Mouse (Mus musculus): ENCODE results near the gene Pdlim7. TPM values are rescaled to one million over a fixed set of nuclear protein-coding genes. Genes with fewer than 3 reads are reported as not detected.

Gene Pdlim7
- polyA plus RNA-seq, 2 experiments = 137 to 162 TPM

GRCm38 (mm10) chr13:55522730-55523129, 9.3 kb upstream of the Pdlim7 start:
- no peaks in the 10 kb centered on the region for H3K9me3 ChIP-seq (ENCODE audit: control insufficient read depth, low read length)
- no peak overlapping the region for H3K9ac ChIP-seq (ENCODE audit: low read depth, low read length, severe bottlenecking)
- no peaks in the 10 kb centered on the region for H3K4me1 ChIP-seq (ENCODE audit: control insufficient read depth, insufficient read depth, low read length)
- H3K27ac ChIP-seq (replicated peaks; ENCODE audit: low read depth, low read length) = no peak overlapping the region
- 70% methylated on average over 8 of the region's 8 CpGs for WGBS
- no peak for TF ChIP-seq POLR2A (IDR thresholded peaks at IDR 0.05; ENCODE audit: borderline replicate concordance, extremely low read depth, insufficient read depth, insufficient read length)
- no peaks in the 10 kb centered on the region for H3K36me3 ChIP-seq (ENCODE audit: control insufficient read depth, insufficient read depth, low read length)
- no peaks in the 10 kb centered on the region for H3K27me3 ChIP-seq (ENCODE audit: control insufficient read depth, insufficient read depth, low read length)
- H3K4me3 ChIP-seq (replicated peaks; ENCODE audit: low read length) = no peak overlapping the region
- ATAC-seq (ENCODE audit: low FRiP score, low read depth) (no peak), DNase-seq (ENCODE audit: low spot score) (no peak)
- no peak overlapping the region for H3K4me2 ChIP-seq (replicated peaks; ENCODE audit: low read depth, low read length, severe bottlenecking)

- DNase-seq (ENCODE audit: low spot score) = no peak
- Histone ChIP-seq H3K4me1 (ENCODE audit: control insufficient read depth, insufficient read depth, low read length) (no peaks in the 10 kb centered on the region), H3K4me2 (replicated peaks; ENCODE audit: low read depth, low read length, severe bottlenecking) (no peak overlapping the region), H3K27ac (replicated peaks; ENCODE audit: low read depth, low read length) (no peak overlapping the region), H3K36me3 (ENCODE audit: control insufficient read depth, insufficient read depth, low read length) (no peaks in the 10 kb centered on the region), H3K27me3 (ENCODE audit: control insufficient read depth, insufficient read depth, low read length) (no peaks in the 10 kb centered on the region), H3K9ac (ENCODE audit: low read depth, low read length, severe bottlenecking) (no peak overlapping the region), H3K9me3 (ENCODE audit: control insufficient read depth, low read length) (no peaks in the 10 kb centered on the region), H3K4me3 (replicated peaks; ENCODE audit: low read length) (no peak overlapping the region)
- 77% methylated on average over 4 of the region's 4 CpGs for WGBS
- no peak for ATAC-seq (ENCODE audit: low FRiP score, low read depth)
- TF ChIP-seq POLR2A (IDR thresholded peaks at IDR 0.05; ENCODE audit: borderline replicate concordance, extremely low read depth, insufficient read depth, insufficient read length) = no peak
Observed at GRCm38 (mm10) chr13:55519606-55520005, 6.1 kb upstream of the Pdlim7 start.

GRCm38 (mm10) chr13:55516955-55517354, 3.5 kb upstream of the Pdlim7 start:
- ATAC-seq (ENCODE audit: low FRiP score, low read depth) (no peak), DNase-seq (ENCODE audit: low spot score) (peak; percentile 91)
- no peak overlapping the region for H3K4me3 ChIP-seq (replicated peaks; ENCODE audit: low read length)
- H3K9ac ChIP-seq (ENCODE audit: low read depth, low read length, severe bottlenecking) = no peak overlapping the region
- H3K4me2 ChIP-seq (replicated peaks; ENCODE audit: low read depth, low read length, severe bottlenecking) = no peak overlapping the region
- H3K36me3 ChIP-seq (ENCODE audit: control insufficient read depth, insufficient read depth, low read length) = no peaks in the 10 kb centered on the region
- 9% methylated on average over 5 of the region's 5 CpGs for WGBS
- TF ChIP-seq POLR2A (IDR thresholded peaks at IDR 0.05; ENCODE audit: borderline replicate concordance, extremely low read depth, insufficient read depth, insufficient read length) = no peak
- H3K27ac ChIP-seq (replicated peaks; ENCODE audit: low read depth, low read length) = no peak overlapping the region
- no peaks in the 10 kb centered on the region for H3K9me3 ChIP-seq (ENCODE audit: control insufficient read depth, low read length)
- H3K4me1 ChIP-seq (ENCODE audit: control insufficient read depth, insufficient read depth, low read length) = peaks cover 5% of the 10 kb centered on the region
- no peaks in the 10 kb centered on the region for H3K27me3 ChIP-seq (ENCODE audit: control insufficient read depth, insufficient read depth, low read length)

GRCm38 (mm10) chr13:55513828-55514227, 352 bp upstream of the Pdlim7 start:
- H3K4me3 ChIP-seq (replicated peaks; ENCODE audit: low read length) = peak overlapping the region; percentile 88; the same call in 1 of the 2 replicates
- no peak overlapping the region for H3K9ac ChIP-seq (ENCODE audit: low read depth, low read length, severe bottlenecking)
- 32% methylated on average over 9 of the region's 9 CpGs for WGBS
- H3K27me3 ChIP-seq (ENCODE audit: control insufficient read depth, insufficient read depth, low read length) = no peaks in the 10 kb centered on the region
- H3K4me2 ChIP-seq (replicated peaks; ENCODE audit: low read depth, low read length, severe bottlenecking) = peak overlapping the region; percentile 88
- H3K9me3 ChIP-seq (ENCODE audit: control insufficient read depth, low read length) = no peaks in the 10 kb centered on the region
- ATAC-seq (ENCODE audit: low FRiP score, low read depth) = no peak
- DNase-seq (ENCODE audit: low spot score) = no peak
- H3K36me3 ChIP-seq (ENCODE audit: control insufficient read depth, insufficient read depth, low read length) = peaks cover 16% of the 10 kb centered on the region
- H3K27ac ChIP-seq (replicated peaks; ENCODE audit: low read depth, low read length) = no peak overlapping the region
- TF ChIP-seq POLR2A (IDR thresholded peaks at IDR 0.05; ENCODE audit: borderline replicate concordance, extremely low read depth, insufficient read depth, insufficient read length) = no peak
- H3K4me1 ChIP-seq (ENCODE audit: control insufficient read depth, insufficient read depth, low read length) = peaks cover 24% of the 10 kb centered on the region

- Histone ChIP-seq H3K27me3 (ENCODE audit: control insufficient read depth, insufficient read depth, low read length) (no peaks in the 10 kb centered on the region), H3K4me3 (replicated peaks; ENCODE audit: low read length) (peak overlapping the region; percentile 88), H3K9me3 (ENCODE audit: control insufficient read depth, low read length) (no peaks in the 10 kb centered on the region), H3K9ac (ENCODE audit: low read depth, low read length, severe bottlenecking) (peak overlapping the region; percentile 87), H3K36me3 (ENCODE audit: control insufficient read depth, insufficient read depth, low read length) (peaks cover 29% of the 10 kb centered on the region), H3K27ac (replicated peaks; ENCODE audit: low read depth, low read length) (peak overlapping the region; percentile 79), H3K4me2 (replicated peaks; ENCODE audit: low read depth, low read length, severe bottlenecking) (peak overlapping the region; percentile 88), H3K4me1 (ENCODE audit: control insufficient read depth, insufficient read depth, low read length) (peaks cover 24% of the 10 kb centered on the region)
- DNase-seq (ENCODE audit: low spot score) = peak; percentile 68
- WGBS = 2% methylated on average over 25 of the region's 25 CpGs
- peak; percentile 51; the same call in 1 of the 2 replicates for ATAC-seq (ENCODE audit: low FRiP score, low read depth)
- no peak for TF ChIP-seq POLR2A (IDR thresholded peaks at IDR 0.05; ENCODE audit: borderline replicate concordance, extremely low read depth, insufficient read depth, insufficient read length)
Observed at GRCm38 (mm10) chr13:55512379-55513031, 971 bp downstream of the Pdlim7 start.

Measured in limb, embryonic 14.5 days (tissue).